Mouse (Mus musculus): ENCODE data around the gene Cdk20.

DNA sequence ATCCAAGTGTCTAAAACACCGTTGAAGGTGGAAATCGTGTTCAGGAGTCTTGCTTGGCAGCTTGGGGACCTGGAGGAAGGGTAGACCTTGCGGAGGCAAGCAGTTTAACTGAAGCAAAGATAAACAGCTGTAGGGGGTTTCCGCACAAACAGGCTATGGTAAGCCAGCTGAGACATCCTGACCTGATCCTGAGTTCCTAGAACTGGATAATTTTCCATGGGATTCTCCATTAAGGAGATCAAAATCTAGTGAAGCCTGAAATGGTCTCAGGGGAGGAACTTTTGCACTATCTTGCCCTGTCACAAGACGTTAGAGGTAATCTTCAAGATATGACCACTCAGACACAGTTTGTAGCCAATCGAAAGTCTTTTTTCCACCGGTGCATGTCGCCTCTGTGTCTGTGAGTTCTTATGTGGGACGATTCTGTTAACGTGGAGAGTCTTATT is 29.6 kb upstream of the Cdk20 start:
- TF ChIP-seq POLR2A (IDR thresholded peaks at IDR 0.05; ENCODE audit: insufficient read depth, low read depth, low read length) (no peak), CTCF (IDR thresholded peaks at IDR 0.05) (no peak)

Measured in heart, adult 2 months (tissue).